Mouse (Mus musculus) induced T-regulatory cell, adult 2 months (primary cell): ENCODE measurements around the gene Btbd35f8.
"Not testable (repeated sequence)": the region's sequence is repeated elsewhere in the genome, so short reads cannot be mapped to it uniquely, and the experiment has no call there.

ENCODE experiments used
- DNase-seq: peaks from one replicate; pipeline ENCODE4 v3.0.0-alpha.2; 2012; ENCODE audit warnings: low read depth

The Btbd35f8 gene

DNA sequence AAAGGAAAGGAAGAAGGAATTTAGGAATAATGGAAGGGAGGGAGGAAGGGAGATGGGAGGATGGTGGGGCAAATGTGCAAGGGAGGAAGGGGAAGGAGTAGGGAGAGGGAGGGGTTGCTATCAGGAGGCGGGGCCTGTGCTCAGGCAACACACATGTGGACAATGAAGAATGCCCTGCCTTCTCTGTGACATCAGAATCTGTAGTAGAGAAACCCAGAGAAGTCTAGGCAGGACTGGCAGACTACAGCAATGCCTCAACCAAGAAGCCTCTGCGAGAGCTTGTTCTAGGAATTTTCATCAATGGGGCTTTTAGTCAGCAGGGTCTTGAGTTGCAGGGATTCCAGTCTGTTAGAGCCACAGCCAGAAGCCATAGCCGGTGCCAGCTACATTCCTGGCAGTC is at the start of gene Btbd35f8:
Gene Btbd35f8, plus strand, starts transcription at position 301 of the 400 bp plus-strand sequence.
- not testable (repeated sequence) for DNase-seq
